Mouse (Mus musculus): ENCODE data around the gene Cd70. TPM values are rescaled to one million over a fixed set of nuclear protein-coding genes. Genes with fewer than 3 reads are reported as not detected.
"Not testable (repeated sequence)": the region's sequence is repeated elsewhere in the genome, so short reads cannot be mapped to it uniquely, and the experiment has no call there.

Gene Cd70
- total RNA-seq, 4 experiments from 2014 or later: 0.55 TPM; not detected in 3

DNA sequence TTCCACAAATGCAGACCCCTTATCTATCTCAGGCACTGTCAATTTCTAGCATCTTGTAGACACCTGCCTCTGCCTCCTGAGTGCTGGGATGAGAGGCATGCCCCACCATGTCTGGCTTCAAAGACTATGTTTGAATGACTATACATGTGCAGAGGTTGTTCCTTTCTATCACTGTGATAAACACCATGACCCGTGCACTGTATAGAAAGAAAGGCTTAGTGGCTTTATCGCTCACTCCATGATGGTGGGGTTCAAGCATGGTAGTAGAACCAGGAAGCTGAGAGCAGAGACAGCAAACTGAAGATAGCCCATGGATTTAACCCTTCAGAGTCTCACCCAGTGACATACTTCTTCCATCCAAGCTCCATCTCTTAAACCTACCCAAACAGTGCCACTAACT, 14.9 kb downstream of the Cd70 start:
- DNase-seq (ENCODE audit: low spot score in 2 of 2): no peak

DNA sequence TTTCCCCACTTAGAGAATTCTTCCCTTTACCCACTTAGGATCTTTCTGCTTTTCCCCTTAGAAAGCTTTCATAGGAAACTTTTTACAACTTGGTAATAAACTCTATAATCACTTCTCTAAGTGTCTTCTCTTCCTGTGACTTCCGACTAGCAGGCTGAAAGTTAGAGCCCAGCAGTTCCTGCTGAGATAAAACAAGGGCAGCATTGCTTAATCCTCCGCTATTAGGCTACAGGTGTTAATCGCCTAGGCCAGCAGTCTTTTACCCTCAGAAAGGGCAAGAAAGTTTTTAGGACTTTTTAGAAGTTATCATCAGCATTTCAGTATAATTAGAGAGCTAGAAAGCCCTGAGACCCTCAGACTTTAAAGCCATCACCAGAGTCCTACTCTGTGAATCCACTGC, 15.6 kb downstream of the Cd70 start:
- not testable (repeated sequence) for DNase-seq (ENCODE audit: low spot score in 2 of 2)

DNA sequence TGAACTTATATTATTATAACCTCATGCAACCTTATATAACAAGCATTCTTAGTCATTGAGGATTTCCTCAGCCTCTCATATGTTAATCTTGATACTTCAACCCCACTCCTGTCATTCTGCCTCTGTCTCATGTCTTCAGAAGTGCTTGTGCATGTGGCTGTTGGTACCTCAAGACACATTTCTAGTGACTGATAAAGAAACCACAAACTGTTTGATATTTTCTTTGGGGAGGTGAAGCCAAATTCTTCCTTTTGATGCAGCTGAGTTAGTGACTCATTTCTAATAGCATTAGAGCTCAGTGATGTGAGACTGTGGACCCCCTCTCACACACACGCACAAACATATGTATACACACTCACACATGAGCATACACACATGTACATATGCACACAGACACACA, 17.8 kb downstream of the Cd70 start:
- no peak for DNase-seq (ENCODE audit: low spot score in 2 of 2)

DNA sequence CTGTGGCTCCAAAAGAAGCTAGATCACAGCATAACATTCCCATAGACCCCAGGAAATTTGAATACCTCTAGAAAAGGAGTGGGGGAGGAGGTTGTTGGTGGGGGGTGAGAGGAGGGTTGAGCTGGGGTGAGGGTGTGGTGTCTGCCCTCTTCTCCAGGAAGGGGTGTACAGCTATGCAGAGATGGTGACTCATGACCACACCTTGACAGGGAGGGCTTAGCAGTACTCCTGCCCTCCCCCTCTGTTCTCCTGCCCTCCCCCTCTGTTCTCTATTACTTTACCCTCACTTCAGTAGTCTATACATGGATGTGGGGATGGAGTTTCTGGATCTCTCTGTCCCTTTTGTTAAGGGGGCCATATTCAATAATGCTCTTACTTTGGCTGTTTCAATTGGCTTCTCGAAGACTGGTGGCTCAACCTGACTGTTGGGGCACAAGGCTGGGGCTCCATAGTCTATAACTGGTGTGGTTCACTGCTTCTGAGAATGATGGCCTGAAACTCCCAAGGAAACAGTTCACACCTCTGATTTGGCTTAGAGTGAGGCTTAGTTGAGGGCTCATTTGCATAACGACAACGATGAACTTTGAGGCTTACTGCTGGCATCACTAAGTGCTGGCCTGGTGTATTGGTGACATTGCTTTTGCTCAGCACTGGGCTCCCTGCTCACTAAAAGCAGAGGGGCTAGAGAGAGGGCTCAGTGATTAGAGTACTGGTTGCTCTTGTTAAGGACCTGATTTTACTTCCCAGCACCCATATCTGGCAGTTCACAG, 23.5 kb downstream of the Cd70 start:
- DNase-seq (ENCODE audit: low spot score in 2 of 2): no peak

DNA sequence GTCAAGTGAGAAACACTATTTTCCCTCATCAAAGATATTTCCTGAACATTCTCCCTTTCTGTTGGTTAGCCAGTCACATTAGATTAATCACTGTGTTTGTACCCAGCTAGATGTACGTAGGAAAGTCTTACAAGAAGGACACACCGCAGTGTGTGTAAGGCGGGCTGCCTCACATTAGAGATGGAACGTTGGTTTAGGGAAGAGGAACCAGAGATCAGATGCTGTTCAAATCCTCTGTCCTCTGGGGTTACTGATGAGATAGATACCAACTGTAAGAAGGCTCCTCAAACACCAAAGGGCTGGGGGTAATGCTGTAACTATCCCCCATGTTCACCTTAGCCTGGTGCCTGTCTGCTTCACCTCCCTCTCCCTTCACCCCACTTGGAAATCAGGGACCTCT, 24.8 kb downstream of the Cd70 start:
- DNase-seq (ENCODE audit: low spot score in 2 of 2): no peak

DNA sequence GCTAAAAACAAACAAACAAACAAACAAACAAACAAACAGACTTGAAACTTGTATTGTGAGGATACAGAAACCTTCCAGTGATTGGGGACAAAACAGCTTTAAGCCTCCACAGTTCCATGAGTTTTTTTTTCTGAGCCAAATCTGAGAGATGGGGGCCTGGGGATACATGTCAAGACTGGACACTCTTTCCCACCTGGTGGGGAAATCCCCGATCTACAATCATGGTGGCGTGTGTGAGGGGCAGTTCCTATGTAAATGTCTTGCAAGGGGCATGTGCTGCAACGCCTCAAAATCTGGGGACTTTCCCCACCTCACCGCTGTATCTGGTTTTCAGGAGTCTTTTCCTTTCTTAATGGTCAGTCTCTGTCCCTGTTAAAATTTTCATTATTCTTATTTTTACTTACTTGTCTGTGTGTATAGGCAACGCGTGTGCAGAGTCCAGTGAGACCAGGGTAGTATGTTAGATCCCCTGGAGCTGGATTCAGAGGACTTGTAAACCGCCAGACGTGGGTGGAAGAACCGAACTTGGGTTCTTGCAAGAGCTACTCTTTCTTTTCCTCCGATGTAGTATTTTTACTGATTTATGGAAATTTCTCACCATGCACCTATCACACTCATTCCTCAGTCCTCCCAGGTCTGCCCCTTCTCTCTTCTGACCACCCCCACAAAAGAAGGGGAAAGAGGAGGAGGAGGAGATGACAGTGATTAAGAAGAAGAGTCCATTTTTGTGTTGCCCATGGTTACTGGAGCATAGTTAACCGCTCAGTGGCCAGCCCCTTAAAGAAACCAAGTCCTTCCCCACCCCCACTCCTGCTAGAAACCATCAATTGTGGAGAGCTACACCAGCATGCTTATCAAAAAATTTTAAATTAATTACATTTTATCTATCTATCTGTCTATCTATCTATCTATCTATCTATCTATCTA, 26.1 kb downstream of the Cd70 start:
- DNase-seq (ENCODE audit: low spot score in 2 of 2): no peak

DNA sequence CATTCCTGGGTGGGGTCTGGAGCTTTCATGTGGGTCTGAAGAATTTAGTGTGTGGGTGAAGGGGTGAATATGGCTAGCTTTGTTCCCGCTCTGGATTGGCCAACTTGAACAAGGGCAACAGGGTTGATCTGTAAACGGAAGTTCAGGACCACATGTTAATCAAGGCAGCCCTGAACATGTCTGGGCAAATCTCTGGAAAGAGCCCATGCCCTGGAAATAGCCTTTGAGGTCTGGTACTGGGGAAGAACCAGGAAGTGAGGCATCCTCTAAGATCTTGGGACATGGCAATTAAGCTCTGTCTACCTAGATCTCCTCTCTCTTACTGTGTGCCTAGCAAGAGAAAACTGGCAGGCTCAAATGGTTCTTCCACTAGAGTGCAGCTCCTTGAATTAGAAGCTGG, 27.7 kb downstream of the Cd70 start:
- DNase-seq (ENCODE audit: low spot score in 2 of 2): no peak

DNA sequence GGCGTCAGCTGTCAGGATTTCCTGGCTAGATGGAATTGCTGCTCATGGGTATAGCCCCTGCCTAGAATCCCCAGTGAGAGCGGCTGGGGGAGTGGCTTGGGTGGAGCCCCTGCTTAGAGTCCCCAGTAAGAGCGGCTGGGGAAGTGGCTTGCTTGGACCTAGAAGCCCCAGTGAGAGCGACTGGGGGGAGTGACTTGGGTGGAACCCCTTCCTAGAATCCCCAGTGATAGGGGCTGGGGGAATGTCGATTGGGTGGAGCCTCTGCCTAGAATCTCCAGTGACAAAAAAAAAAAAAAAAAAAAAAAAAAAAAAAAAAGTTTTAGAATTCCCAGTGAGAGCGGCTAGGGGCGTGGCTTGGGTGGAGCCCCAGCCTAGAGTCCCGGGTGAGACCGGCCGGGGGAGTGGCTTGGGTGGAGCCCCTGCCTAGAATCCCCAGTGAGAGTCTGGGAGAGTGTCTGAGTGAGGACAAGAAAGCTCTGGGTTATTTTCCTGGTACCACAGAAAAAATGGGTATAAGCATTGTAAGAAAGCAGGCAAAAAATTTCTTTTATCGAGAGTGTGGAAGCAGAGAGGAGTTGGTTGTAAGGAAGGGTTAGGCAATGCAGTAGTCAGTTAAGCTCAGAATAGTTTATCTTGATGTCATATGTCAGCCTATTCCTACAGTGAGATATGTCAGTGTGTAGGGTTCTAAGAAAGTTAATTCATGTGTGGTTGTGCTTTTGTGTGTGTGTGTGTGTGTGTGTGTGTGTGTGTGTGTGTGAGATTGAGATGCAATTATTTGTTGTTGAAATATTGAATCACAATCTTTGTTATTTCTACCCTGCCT, 30.8 kb downstream of the Cd70 start:
- no peak for DNase-seq (ENCODE audit: low spot score in 2 of 2)

DNA sequence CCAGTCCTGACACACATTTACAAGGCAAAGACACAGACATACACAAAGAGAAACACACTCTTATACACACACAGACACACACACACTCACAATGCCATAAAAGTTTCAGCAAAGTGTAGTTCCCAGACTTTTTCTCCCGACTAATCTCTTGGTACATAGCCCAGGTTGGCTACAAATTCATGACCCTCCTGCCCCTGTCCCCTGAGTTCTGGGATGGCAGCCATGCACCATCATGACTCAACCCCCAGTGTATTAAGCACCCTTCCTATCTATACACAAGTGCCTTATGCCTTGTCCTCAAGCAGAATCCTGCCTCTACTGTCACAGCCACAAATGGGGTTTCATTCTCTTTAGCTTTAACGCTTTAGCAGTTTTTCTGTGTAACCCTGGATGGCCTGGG, 32.8 kb downstream of the Cd70 start:
- no peak for DNase-seq (ENCODE audit: low spot score in 2 of 2)

DNA sequence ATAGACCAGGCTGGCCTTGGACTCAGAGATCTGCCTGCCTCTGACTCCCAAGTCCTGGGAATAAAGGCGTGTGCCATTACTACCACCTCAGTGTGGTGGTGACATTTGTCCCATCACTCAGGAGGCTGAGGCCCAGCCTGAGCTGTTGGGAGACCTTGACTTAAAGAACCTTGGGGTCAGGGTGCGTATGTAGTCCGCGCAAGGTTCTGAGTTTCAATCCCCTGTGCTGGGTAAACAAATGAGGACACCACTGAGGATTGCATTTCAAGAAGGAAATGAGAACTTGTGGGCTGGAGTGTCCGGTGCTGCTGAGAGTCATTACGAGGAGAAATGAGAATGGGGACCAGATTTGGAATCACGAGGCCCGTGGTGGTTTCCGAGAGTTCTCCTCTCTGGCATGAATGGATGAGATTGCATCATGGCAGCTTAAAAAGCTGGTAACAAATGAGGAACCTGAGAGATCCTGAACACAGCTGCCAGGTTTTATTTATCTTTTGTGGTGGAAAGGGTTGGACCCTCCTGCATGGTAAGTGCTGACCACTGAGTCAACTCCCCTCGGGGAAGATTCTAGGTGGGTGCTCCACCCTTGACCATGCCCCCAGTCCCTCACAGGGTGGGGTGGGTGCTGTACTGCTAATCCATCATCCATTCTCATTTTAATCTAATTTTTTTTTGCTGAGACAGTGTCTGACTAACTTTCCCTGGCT, 36.7 kb downstream of the Cd70 start:
- DNase-seq (ENCODE audit: low spot score in 2 of 2): no peak

DNA sequence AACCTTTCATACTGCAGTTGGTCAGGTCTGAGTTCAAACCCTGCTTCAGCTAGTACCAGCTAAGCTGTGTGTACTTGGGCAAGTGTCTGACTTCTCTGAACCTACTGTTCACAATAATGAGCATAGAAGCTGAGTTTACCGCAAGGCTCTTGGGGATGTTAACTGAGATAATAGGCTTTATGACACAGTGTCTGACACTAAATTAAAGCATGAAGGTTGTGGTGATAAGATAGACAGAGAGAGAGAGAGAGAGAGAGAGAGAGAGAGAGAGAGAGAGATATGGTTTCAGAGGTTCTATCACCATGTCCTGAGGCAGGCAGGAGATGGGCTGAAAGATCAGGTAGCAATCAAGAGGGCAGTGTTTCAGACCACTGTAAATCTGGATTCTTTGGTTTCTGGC, 39.6 kb downstream of the Cd70 start:
- DNase-seq (ENCODE audit: low spot score in 2 of 2): no peak

DNA sequence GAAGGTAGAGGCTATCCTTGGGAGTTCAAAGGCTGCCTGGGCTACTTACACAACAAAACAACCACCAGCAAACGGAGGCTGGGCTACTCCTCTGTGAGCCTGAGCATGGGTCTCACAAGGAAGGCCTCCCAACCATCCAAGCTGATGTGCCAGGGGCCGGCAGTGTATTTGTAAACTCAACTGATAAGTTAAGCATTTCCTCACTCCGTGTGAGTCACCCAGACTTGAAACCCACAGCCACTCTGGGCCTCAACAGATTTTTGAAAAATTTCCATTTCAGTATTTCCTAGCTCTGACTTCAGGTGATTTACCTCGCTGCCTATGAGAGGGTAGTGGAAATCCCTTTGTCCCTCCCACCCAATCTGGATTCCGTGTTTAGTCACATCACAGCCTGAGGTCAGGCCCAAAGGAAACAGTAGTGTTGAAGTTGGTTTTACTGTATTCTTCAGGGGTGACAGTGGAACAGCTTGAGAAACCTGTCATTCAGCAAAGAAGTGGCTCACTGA, 40.9 kb downstream of the Cd70 start:
- DNase-seq (ENCODE audit: low spot score in 2 of 2): no peak

DNA sequence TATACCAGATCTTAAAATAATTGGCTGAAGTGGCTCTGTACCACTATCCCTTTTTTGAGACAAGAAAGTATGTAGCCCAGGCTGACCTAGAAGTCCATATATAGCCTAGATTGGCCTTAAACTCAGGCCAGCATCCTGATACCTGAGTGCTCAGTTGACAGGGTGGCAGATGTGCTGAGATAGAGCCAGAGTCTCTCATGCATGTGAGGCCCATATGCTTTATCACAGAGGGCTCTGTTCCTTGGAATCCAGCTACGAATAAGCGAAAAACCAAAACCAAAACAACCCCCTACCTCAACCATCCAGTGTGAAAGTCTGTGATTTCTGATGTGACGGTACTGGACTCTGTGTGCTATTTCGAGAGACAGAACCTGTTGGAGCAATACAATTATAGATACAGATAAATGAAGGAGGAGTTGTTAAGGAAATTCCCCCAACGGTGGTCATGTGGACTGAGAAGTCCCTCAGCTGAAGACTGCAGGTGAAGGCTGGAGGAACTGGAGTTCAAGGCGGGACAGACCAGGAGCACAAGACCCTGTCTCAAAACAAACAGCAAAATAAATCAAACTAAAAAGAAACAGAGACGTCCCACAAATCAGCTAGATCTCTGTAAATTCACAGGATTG, 41.4 kb downstream of the Cd70 start:
- DNase-seq (ENCODE audit: low spot score in 2 of 2): no peak

DNA sequence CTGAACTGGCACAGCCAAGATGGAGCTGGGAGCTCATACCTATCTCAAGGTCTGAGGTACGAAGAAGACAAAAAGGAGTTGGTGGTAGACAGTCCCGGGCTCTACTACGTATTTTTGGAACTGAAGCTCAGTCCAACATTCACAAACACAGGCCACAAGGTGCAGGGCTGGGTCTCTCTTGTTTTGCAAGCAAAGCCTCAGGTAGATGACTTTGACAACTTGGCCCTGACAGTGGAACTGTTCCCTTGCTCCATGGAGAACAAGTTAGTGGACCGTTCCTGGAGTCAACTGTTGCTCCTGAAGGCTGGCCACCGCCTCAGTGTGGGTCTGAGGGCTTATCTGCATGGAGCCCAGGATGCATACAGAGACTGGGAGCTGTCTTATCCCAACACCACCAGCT, 42.5 kb downstream of the Cd70 start:
- DNase-seq (ENCODE audit: low spot score in 2 of 2): no peak

DNA sequence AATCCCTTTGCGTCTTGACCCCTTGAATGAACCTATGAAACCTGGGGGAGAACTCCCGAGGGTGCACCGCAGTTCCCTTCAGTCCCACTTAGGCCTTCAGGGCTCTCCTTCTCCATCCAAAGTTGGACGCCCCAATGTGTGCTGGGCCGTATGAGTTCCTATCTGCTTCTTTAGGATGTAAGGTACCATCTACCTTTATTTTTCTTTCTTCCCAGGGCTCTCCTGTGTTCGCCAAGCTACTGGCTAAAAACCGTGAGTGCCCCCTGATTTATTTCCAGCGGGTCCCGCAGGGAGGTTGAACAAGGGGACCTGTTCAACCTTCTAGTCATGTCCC, 43.6 kb downstream of the Cd70 start:
- DNase-seq (ENCODE audit: low spot score in 2 of 2): no peak

DNA sequence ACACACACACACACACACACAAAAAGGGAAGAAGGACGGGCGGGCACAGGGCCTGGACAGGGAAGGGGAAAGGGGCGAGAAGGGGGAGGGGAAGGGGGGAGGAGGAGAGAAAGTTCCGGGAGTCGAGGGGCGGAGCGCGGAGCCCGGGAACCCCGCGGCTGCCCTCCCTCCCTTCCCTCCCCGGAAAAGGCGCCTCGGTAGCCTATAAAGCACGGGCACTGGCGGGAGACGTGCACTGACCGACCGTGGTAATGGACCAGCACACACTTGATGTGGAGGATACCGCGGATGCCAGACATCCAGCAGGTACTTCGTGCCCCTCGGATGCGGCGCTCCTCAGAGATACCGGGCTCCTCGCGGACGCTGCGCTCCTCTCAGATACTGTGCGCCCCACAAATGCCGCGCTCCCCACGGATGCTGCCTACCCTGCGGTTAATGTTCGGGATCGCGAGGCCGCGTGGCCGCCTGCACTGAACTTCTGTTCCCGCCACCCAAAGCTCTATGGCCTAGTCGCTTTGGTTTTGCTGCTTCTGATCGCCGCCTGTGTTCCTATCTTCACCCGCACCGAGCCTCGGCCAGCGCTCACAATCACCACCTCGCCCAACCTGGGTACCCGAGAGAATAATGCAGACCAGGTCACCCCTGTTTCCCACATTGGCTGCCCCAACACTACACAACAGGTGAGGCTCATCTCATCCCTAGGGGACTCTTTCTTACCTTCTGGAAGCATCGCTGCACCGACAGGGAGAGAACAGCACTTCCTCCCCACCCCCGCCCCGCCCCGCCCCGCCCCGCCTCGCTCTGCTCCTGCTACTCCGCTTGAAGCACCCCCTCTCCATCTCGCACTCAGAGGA, 44.2 kb downstream of the Cd70 start, which contains the start of gene Tnfsf9:
Gene Tnfsf9 (plus strand): TSS at position 145 of the 854 bp plus-strand sequence.
- no peak for DNase-seq (ENCODE audit: low spot score in 2 of 2)

DNA sequence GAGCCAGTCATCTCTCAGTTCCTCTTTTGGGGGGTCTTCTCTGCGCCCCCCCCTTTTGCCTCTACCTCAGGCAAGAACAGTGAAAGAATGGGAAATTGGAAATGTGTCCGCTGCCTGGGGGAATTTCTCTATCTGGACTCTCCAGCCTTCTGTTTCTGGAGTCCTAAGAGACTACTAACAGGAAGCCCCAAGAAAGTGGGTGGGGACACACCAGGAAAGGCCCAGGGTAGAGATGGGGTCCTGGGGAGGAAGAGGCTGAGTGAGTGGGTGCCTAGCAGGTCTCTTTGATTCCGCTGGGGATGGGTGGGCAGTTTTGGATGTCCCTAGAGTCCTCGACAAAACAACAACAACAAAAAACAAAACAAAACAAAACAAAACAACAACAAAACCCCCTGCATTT, 45.1 kb downstream of the Cd70 start:
- DNase-seq (ENCODE audit: low spot score in 2 of 2): no peak

DNA sequence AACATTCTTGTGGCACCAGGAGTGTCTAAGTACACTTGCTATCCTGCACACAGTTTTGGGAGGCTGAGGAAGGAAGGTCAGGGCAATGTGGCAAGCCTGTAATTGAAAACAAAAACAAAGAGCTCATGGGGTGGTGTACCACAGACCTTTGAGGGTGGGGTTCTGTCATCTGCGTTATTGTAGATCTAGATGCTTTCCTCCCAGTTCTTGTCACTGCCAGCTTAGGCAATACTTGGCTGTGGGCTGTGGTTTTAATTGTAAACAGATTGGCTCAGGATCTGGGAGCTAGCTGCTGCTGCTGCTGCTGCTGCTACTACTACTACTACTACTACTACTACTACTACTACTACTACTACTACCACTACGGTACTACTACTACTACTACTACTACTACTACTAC, 47.3 kb downstream of the Cd70 start:
- DNase-seq (ENCODE audit: low spot score in 2 of 2): no peak

DNA sequence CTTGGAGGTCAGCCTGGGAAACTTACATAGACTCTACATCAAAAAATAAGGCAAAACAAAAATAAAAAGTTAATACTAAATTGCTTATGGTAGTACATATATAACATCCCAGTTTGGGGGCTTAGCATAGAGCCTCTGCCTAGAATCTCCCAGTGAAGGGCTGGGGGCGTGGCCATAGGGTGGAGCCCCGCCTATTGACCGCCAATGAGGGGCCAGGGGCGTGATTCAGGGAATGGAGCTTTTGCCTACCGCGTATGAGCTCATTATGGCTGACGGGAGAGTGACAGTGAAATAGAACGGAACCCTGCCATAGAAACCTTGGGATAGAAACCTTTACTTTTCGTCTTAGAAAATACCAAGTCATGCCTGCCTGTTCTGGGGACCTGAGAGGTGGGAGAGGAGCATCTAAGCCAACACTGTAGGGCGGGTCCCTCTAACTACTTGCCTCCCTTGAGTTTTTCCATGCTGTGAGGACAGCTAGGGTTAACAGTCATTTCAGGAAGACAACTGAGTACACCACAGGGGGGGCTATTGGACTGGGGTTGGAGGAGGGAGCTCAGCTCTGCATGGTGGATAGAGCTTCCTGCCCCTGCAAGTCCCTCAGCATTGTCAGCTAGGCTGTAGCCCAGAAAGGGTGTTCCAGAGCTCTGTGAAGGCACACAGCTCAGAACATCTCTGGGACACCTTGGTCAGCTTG, 49.8 kb downstream of the Cd70 start:
- no peak for DNase-seq (ENCODE audit: low spot score in 2 of 2)

Data from layer of hippocampus, adult 8-10 months (tissue).